Mouse (Mus musculus) adrenal gland, adult 8-10 months (tissue): ENCODE measurements around the gene Ttll1. TPM values are rescaled to one million over a fixed set of nuclear protein-coding genes. Genes with fewer than 3 reads are reported as not detected.
"Not testable (repeated sequence)": the region's sequence is repeated elsewhere in the genome, so short reads cannot be mapped to it uniquely, and the experiment has no call there.

Source experiments
- DNase-seq: peaks from one replicate; pipeline ENCODE4 v3.0.0; 2022
- total RNA-seq, 4 experiments: library from RNA; stranded (reverse); gene quantifications; 2 replicates each; pipeline ENCODE4 v1.2.4; 2022

Ttll1 gene
- total RNA-seq, 4 experiments from 2014 or later, result 9.8 to 16.5 (median 13.1) TPM

DNA sequence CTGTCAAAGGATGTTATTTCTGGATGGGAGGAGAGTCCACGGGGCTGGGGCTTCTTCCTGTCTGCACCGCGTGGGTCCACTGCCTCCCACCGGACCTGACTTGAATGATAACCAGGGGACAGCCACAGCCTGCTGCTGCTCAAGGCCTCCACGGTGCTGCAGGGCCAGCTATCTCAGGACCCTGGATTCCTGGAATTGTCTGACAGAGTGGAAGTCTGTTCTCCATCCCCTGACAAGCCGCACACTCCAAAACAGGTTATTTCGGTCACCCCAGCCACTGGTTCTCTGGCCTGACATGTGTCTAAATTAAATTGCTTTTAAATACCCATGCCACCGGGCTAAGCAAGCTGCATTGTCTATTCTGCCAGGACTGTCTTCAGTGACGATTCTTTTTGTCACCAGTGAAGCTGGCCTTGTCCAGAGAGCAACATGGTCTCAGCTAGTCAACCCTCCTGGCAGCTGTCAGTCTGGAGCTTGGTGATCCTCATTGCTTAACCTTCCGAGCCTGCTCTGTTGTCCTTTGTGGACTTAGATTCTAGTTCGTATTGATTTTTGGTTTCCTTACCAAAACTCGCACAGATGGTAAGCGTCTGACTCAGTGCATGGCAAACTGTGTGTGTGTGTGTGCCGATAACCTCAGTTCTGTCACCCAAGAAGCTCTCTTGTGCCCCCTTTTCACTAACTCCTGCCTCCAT lies 13.1 kb upstream of the Ttll1 start:
- DNase-seq, result no peak

- DNase-seq, result peak; percentile 47
These were observed 12.5 kb upstream of the Ttll1 start for GRCm38 (mm10) chr15:83523196-83523595.

DNA sequence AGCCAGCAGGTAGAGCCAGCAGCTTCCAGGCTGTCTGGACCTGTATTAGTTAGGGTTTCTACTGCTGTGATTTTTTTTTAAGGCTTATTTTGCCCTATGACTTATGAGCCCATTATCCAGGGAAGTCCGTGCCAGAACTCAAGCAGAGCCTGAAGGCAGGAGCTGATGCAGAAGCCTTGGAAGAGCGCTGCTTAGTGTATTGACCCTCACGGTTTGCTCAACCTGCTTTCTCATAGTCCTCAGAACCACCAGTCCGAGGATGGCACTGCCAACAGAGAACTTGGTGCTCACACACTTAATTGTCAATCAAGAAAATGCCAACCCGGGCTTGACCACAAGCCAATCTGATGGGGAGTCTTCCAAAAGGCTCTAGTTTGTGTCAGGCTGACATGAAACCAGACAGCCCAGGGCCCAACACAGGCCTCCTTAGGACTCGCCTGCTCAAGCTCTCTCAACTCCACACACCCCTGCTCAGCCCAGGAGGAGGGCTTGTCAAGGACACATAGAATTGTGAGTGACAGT lies 10.2 kb upstream of the Ttll1 start:
- DNase-seq, result no peak

DNA sequence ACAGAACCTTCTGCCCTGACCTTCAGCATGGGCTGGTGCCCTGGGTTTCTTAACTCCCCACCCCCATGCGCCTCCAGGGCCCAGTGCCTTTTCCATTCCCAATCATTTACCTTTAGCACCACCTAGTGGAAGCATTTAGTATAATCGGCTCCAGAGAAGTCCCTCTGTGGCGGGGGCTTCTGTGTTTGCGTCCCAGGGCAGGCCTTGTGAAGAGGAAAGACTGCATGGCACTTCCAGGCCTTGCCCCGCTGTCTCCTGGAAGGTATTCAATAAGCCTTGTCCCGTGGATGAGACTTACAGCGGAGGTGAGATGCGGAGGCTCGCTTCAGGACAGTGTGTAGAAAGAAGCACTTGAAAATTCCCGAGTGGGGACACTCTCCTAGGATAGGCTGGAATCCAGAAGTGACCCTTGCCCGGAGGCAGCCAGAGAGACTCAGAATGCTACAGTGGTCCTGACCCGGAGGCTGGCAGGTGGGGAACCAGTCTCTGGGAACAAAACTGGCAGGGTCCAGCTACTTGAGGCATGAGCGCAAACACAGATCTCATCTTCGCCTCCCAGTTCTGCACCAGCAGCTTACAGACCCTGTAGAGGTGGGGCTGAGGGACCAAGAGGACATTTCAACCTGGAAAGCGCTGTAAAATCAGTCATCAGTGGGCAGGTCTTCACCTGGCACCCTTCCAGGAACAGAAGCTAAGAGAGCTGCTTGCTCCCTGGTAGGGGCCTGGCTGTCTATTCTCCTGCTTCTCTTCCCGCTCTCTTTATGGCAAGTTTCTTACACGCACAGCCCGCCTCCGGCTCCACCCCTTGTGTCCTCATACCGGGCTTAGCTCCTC lies 7.7 kb upstream of the Ttll1 start:
- no peak for DNase-seq

DNA sequence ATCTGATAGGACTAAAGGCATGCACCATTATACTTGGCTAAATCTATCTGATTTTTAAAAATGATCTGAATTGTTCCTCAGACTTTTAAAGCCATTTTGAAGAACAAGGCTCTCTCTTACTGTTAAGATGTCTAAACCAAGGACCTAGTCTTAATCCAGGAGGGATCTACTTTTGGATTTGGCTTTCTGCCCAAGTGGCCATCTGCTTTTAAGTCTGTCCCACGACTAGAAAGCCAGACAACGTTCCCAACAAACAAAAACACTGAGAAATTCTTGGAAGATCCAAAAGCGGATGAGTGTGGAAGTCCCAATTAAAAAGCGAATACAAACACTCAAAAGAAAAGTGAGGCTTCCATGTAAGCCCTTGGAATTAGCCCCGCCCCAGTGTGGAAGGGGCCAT lies 4.3 kb upstream of the Ttll1 start:
- no peak for DNase-seq

GRCm38 (mm10) chr15:83512489-83513281 lies 2.0 kb upstream of the Ttll1 start:
- no peak for DNase-seq

- no peak for DNase-seq
These were observed 516 bp downstream of the Ttll1 start for GRCm38 (mm10) chr15:83509950-83510804.

GRCm38 (mm10) chr15:83501483-83501882 lies 9.2 kb downstream of the Ttll1 start:
- DNase-seq, result not testable (repeated sequence)

DNA sequence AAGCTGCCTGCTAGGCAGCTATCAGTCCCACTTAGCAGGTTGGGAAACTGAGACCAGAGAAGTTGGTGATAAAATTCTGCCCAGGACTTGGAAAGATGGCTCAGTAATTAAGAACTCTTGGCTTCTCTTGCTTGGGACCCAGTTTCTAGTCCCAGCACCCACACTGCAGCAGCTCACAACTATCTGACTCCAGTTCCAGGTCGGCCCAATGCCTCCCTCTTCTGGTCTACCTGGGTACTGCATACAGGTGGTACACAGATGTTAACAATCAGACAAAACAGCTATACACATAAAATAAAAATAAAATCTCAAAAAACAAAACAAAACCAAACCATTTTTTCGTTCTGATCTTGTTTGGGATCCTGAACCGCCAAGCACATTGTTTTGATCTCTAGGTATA lies 10.3 kb downstream of the Ttll1 start:
- no peak for DNase-seq

DNA sequence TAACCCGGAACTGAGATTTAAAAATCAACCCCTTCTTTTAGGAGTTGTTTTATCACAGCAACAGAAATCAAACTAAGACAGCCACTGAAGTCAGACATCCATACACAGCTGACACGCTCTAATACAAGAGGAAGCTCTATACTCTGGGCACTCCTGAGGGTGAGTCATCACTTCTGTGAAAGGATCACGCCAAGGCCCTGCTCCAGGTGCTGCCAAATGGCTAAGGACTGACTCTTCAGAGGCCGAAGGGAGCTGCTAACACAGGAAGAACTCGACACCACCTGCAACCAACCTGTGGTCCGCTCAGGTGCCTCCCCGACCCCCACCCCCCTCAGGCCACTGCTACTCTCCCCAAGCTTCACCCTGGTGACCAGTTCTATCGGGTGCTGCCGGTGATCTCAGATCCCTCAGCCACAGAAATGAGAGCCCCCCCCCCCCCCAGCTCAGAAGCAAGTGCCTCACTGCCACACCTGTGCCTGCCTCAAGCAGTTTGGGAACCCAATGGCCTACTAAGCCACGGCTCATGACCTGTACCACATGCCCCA lies 11.4 kb downstream of the Ttll1 start:
- DNase-seq, result no peak

GRCm38 (mm10) chr15:83497299-83497698 lies 13.4 kb downstream of the Ttll1 start:
- DNase-seq, result no peak

DNA sequence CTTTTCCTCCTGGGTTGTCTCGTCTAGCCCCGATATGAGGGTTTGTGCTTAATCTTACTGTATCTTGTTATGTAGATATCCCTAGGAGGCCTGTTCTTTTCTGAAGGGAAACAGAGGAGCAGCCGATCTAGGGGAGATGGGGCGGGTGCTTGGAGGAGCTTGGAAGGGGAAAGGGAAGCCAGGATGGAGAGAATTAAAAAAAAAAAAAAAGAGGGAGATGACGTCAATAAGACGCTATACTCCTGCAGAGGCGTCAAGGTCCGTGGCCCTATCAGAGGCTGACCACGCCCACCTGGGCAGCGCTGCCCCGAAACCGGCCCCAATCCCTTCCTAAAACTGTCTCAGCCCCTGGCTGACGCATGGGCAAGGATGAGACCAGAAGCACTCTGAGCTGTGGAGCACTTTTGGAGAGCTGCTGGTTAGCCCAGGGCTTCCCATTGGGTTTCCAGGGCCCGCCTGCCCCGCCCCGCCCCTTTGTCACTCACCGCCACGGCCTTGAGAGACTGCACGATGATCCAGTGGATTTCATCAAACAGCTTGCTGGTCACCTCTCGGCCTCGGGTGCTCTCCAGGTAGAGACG lies 14.8 kb downstream of the Ttll1 start:
- no peak for DNase-seq

GRCm38 (mm10) chr15:83495195-83495594 lies 15.5 kb downstream of the Ttll1 start:
- DNase-seq, result no peak

DNA sequence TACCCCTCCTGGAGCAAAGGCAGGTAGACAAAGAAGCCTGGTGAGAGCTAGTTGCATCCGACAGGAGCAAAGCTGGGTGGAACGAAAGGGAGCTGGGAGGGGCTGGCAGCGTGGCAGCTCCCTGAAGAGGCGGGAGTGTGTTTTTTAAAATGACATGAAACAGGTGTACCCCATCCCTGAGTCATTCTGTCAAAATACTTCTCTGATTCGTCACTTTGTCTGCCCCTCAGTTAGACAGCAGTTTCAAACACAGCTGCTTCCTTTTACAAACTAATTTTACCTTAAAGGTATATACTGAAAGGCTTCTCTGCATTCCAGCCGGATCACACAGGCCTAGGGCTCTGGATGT lies 16.1 kb downstream of the Ttll1 start:
- DNase-seq, result no peak

- DNase-seq, result no peak
These were observed 16.7 kb downstream of the Ttll1 start for GRCm38 (mm10) chr15:83493856-83494571.

DNA sequence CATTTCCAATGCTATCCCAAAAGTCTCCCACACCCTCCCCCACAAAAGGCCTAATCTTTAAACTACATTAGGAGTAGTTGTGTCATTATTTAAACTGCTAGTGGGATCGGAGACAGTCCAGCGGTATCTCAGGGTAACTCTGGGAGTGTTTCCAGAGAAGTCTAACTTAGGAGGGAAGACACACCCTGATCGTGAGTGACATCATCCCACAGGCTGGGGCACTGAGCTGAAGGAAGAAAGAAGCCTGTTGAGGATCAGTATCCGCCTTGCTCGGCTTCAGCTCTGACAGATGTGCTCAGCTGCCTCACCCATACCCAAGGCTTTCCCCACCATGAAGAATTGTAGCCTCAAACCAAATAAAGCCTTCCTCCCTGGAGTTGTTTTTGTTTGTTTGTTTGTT lies 18.8 kb downstream of the Ttll1 start:
- no peak for DNase-seq

- DNase-seq, result no peak
These were observed 21.2 kb downstream of the Ttll1 start for GRCm38 (mm10) chr15:83489471-83489870.

GRCm38 (mm10) chr15:83487477-83488115 lies 23.1 kb downstream of the Ttll1 start:
- DNase-seq, result no peak

DNA sequence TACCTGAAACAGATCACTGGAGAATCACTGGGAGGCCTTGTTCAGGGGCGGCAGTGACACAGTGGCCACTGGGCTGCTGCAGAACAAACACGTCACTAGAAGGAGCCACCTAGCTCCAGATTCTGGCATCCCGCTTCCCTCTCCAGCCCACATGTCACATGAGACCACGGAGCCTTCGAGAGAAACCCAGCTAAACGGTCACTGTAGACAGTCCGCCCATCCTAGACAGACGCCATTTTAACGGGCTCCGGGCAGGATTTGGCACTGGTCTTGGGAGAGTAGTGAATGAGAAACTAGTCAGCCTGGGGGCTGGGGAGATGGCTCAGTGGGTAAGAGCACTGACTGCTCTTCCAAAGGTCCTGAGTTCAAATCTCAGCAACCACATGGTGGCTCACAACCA lies 26.4 kb downstream of the Ttll1 start:
- no peak for DNase-seq

DNA sequence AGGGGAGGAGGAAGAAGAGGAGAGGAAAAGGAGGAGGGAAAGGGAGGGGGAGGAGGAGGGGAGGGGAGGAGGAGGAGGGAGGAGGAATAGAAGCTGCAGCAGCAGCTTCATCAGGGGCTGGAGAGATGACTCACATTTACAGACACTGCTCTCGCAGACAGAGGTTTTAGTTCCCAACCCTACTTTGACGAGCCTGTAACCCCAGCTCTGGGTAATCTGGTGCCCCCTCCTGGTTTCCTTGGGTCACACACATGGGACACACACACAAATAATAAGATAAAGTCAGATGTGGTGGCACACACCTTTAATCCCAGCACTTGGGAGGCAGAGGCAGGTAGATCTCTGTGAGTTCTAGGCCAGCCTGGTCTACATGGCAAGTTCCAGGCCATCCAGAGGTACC lies 27.2 kb downstream of the Ttll1 start:
- no peak for DNase-seq
